Mouse (Mus musculus): ENCODE measurements around the gene Thumpd3.

- no peak for TF ChIP-seq POLR2A (IDR thresholded peaks at IDR 0.05; ENCODE audit: low read depth, low read length)
- TF ChIP-seq CTCF (IDR thresholded peaks at IDR 0.05; ENCODE audit: extremely low read depth, insufficient read depth, insufficient read length, insufficient replicate concordance): no peak
Observed at GRCm38 (mm10) chr6:113041215-113041990, 4.6 kb upstream of the Thumpd3 start.
